Mouse (Mus musculus): ENCODE measurements at regions not wholly inside any gene's neighbourhood (a gene's known extent, or its start where the extent isn't known, plus 50 kb on each side); places are given as distances from the start of the nearest gene placed in this dataset.

DNA sequence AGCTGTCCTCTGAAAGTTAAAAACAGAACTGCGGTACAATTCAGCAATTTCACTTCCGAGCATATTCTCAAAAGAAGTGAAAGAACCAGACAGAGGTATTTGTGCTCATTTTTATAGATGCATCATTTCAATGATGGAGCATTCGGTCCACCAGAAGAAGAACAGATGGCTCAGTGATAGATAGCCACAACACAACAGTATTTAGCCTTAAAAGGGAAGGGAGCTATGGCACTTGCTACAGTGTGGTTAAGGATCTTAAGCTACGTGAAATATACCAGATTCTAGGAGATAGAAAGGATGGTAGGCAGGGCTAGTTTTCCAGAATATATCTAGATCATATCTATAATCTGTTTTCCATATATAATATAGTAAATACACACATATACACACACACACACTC, 77.5 kb upstream of the Gadd45a start:
- no peak for DNase-seq (ENCODE audit: low spot score)

- no peak for DNase-seq (ENCODE audit: low spot score)
Measured at GRCm38 (mm10) chr6:67113686-67114278, 76.5 kb upstream of the Gadd45a start.

DNA sequence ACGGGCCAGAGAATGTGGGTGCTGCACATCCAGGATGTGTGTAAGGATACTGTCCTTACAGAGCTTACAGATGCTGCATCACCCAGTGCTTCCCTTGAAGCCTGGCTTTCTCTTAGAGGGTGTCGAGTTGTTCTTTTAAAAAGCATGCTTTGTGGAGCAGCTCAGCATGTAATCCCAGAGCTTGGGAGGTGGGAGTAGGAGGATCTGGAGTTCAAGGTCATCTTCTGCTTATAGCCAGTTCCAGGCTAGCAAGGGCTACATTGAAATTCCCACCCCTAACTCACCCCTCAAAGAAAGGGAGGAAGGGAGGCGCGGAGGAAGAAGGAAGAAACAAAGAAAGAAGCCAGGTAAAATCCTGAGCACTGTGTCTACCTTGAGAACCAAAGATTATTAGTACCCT, 76.0 kb upstream of the Gadd45a start:
- DNase-seq (ENCODE audit: low spot score) = no peak

- DNase-seq (ENCODE audit: low spot score) = no peak
Measured at GRCm38 (mm10) chr6:67112311-67112710, 75.1 kb upstream of the Gadd45a start.

- no peak for DNase-seq (ENCODE audit: low spot score)
Measured at GRCm38 (mm10) chr6:67111581-67111980, 74.3 kb upstream of the Gadd45a start.

DNA sequence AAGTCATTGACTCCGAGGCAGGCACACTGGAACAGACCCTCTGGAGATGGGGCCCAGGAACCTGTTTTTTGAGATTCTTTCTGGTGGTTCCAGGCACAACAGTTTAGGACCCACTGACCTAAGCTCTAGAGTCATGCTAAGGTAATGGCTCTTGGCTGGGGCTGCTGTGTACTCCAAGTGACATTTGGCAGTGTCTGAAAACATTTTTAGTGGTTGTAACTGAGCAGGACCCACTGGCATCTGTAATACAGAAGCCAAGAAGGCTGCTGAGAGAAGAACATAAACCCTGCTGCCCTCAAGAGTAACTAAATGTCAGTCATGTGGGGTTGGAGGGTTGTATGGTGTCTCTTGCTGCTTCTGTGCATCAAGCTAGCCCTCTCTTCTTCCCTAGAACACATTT, 73.1 kb upstream of the Gadd45a start:
- DNase-seq (ENCODE audit: low spot score) = no peak

DNA sequence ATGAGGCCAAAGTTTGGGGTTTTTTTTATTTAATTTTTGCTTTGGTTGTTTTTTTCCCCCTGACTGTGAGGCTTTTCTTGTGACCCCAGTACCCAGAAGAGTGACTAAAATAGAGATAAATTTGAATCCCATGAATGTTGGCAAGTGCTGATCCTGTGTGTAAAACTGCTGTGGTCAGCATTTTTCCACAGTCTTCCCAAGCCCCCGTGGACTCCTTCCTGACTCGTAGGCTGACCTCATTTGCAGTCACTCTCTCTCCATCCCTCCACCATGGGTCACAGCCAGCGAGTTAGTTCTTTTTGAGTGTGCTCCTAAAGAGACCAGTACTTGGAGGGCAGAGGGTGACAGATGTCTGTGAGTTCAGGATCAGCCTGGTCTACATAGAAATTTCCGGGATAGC, 72.5 kb upstream of the Gadd45a start:
- DNase-seq (ENCODE audit: low spot score) = no peak

GRCm38 (mm10) chr6:67107517-67107916, 70.3 kb upstream of the Gadd45a start:
- DNase-seq (ENCODE audit: low spot score) = no peak

DNA sequence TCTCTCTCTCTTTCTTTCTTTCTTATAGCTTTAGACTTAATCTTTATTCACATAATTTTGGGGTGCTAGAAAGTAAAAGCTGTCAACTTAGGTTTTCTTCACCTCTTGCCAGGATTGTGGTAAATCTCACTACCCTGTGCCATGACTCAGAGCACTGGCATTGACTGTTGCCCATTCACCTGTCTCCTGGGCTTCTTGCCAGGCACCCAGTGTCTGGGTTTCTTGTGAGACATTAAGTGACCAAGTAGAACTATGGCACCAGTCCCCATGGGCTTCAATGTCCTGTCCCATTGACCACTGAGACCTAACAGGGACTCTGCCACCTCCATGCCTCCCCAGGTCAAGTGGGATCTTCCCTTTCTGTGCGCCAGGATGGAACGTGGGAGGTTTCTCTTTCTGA, 69.2 kb upstream of the Gadd45a start:
- no peak for DNase-seq (ENCODE audit: low spot score)

- DNase-seq (ENCODE audit: low spot score) = no peak
Measured at GRCm38 (mm10) chr6:67105386-67105785, 68.1 kb upstream of the Gadd45a start.

- no peak for DNase-seq (ENCODE audit: low spot score)
Measured at GRCm38 (mm10) chr6:67104205-67104604, 66.9 kb upstream of the Gadd45a start.

GRCm38 (mm10) chr6:67102541-67103134, 65.4 kb upstream of the Gadd45a start:
- DNase-seq (ENCODE audit: low spot score) = peak; percentile 84

GRCm38 (mm10) chr6:67102014-67102413, 64.8 kb upstream of the Gadd45a start:
- DNase-seq (ENCODE audit: low spot score) = peak; percentile 31

GRCm38 (mm10) chr6:67094426-67094825, 57.2 kb upstream of the Gadd45a start:
- DNase-seq (ENCODE audit: low spot score) = no peak

DNA sequence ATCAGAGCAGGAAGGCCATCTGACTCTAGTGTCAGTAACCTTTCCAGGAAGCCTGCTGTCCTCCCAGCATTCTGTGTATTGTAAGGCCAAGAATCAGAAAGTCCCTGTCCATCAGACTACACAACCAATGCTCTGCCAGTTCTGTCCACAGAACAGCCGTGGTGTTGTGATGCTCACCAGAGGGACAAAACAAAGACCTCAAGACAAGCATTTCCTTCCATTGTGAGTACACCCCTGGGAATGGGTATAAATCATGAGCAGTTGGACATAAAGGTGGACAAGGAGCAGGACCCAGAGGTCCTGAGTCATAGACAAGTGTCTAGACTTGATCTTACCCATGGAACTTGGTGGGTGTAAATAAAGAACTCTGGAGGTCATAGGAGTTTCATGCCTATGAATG, 55.9 kb upstream of the Gadd45a start:
- DNase-seq (ENCODE audit: low spot score) = no peak

DNA sequence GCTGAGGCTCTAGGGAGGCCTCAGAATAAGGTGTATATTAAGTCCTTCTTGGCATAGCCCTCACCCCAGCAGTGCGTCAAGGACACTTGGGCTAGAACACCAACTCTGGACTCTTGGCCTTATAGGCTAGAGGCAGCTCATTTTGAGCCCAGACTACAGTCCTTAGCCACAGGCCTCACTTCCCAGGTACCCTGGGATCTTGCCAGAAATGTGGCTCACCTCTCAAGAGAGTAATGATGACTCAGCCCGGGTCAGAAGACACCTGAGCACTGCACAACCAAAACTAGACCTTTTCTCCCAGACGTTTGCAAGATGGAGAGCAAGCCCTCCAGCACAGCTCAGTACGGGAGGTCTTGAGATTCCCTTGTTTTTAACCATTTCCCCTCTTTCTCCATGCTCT, 52.9 kb upstream of the Gadd45a start:
- DNase-seq (ENCODE audit: low spot score) = no peak

DNA sequence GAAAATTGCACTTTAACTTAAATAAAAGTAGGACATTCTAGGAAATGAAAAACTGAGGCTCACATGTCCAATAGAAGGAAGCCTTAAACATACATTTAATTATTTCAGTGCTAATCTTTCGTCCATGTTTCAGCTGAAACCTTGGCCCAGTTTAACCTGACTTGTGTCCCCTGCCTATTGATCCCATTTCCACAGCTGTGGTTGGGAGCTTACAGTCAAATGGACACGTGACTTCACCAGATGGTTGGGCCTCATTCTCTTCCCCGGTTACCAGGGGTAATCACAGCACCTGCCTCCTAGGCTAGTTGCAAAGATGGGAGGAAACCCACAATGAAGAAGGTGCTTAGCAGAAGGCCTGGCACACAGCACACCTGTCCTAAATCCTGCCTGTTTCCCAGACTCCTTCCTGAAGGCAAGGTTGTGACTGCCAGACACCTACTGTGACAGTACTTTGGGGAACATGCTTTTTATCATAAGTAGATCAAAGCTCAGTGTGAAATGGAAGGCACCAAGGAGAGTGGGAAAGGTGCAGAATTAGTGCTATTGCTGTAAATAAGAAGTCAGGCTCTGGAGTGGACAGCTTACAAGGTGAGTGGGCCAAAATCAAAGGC, 52.4 kb upstream of the Gadd45a start:
- DNase-seq (ENCODE audit: low spot score) = no peak

GRCm38 (mm10) chr6:67088741-67089455, 51.6 kb upstream of the Gadd45a start:
- DNase-seq (ENCODE audit: low spot score) = no peak

DNA sequence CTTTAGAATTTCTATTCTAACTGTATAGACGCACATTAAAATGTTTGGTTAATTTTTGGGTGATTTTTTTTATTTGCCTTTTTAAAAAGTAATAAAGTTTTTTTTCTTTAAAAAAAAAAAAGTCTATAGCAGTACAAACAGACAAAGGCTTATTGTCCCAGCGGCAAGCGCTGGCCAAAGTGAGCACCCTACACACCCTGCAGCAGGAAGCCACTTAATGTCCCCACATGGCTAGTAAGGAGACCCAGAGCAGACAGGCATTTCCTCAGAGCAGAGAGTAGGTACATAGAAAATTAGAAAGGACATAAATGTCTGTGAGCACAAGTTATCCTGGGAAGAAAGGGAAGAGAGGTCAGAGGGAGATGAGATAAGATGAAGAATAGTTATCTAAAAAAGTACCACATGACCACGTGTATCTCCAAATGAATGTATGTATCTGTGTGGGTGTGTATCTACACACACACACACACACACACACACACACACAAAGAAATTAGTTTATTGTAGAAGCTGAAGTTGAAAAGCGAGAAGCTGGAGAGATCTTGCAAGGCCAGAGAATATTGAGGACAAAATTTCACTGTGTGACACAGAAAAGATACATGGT, 50.7 kb upstream of the Gadd45a start:
- DNase-seq (ENCODE audit: low spot score) = no peak

DNA sequence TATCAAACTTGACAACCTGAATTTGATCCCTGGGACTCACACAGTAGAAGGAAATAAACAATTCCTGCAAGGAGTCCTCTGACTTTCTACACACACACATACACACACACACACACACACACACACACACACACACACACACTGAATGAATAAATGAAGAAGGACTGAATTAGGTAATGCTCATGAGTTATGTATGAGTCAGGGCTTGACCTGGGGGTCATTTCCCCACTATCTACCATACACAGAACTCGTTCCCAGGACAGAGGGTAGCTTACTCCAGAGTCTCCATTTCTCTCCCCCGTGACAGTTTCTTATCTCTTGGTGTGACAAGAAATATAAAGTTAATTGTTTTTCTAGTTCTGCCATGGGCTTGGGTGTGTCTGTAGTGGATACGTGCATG, 50.1 kb upstream of the Gadd45a start:
- no peak for DNase-seq (ENCODE audit: low spot score)
